Comparison of ENCODE assay signal across 33 mouse cellular contexts in the genomic region with DNA sequence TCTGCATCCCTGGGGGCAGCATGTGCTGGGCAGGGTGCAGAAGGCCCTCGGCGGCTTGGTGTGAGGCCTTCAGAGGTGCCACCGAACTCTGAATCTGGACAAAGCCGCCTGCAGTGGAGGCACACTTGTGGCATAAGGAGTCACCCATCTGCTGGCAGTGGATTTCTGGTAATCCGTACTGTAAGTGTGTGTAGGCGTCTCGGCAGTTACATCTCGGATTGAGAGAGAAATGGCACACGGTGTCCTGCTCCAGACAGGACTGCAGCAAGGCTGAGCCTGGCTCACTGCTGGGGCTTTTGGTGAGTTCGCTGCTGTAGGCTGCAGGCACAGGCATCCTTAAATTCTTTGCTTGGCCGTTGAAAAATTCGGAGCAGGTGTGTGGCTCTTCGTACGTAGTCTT.
DNase-seq lines count a peak whose midpoint lies in the region; ATAC-seq lines count a peak whose summit lies in the region.
"Had no signal": no experiment of that assay in that cellular context is flagged by ENCODE, and none has a peak within 500 bp of the region (broad histone marks: within the 10 kb centered on the region; RNA-seq: fewer than 3 reads in every experiment).

No protein-coding gene starts in this region.

- DNase-seq in heart, postnatal 4 days: peak; percentile 2
- no peak for DNase-seq in limb, embryonic 10.5 days (ENCODE audit: low spot score)
- DNase-seq in R1 (ENCODE audit: low read depth, low spot score): peak; percentile 16
- no peak for DNase-seq in T-cell, adult 2 months (ENCODE audit: low spot score)
- DNase-seq: adrenal gland, adult 2 months; adrenal gland, postnatal 36 days; cerebellum, adult 2 months; cerebellum, postnatal 14 days; gastrocnemius, postnatal 25 days; heart, adult 18-20 months; kidney, adult 18-20 months; kidney, postnatal 36 days; liver; lung, adult 2 months; lung, postnatal 10 days; retina, postnatal 1 day; right cerebral cortex, postnatal 25 days; spleen, adult 18-20 months had no signal

- H3K27me3 ChIP-seq in heart, embryonic 12.5 days (replicated peaks): no peaks in the 10 kb centered on the region
- H3K27me3 ChIP-seq in limb, embryonic 12.5 days: no peaks in the 10 kb centered on the region
- no peaks in the 10 kb centered on the region for H3K27me3 ChIP-seq in limb, embryonic 10.5 days (ENCODE audit: low read depth, poor library complexity, severe bottlenecking)
- no peaks in the 10 kb centered on the region for H3K27me3 ChIP-seq in limb, embryonic 13.5 days
- H3K27me3 ChIP-seq: forebrain, embryonic 12.5 days; kidney, embryonic 15.5 days; midbrain, embryonic 15.5 days; neural tube, embryonic 15.5 days had no signal

- H3K36me3 ChIP-seq in heart, embryonic 12.5 days: peaks cover 43% of the 10 kb centered on the region
- H3K36me3 ChIP-seq in limb, embryonic 12.5 days: peaks cover 68% of the 10 kb centered on the region
- peaks cover 75% of the 10 kb centered on the region for H3K36me3 ChIP-seq in limb, embryonic 10.5 days
- H3K36me3 ChIP-seq in limb, embryonic 13.5 days: peaks cover 72% of the 10 kb centered on the region

- no peak overlapping the region for H3K27ac ChIP-seq in heart, embryonic 12.5 days (ENCODE audit: poor library complexity, severe bottlenecking)
- H3K27ac ChIP-seq in limb, embryonic 12.5 days: 0 out of 2 replicates have a peak overlapping the region, but pooled peaks have one; percentile 9
- no peak overlapping the region for H3K27ac ChIP-seq in limb, embryonic 10.5 days
- H3K27ac ChIP-seq in limb, embryonic 13.5 days: peak overlapping the region; percentile 33; the same call in 1 of the 2 replicates
- H3K27ac ChIP-seq: forebrain, embryonic 12.5 days; hindbrain, embryonic 10.5 days; kidney, embryonic 15.5 days; liver, embryonic 14.5 days; macrophage; midbrain, embryonic 15.5 days; neural tube, embryonic 15.5 days; stomach, postnatal 0 days had no signal

- WGBS in heart, embryonic 12.5 days: 86% methylated on average over 14 of the region's 14 CpGs
- WGBS in limb, embryonic 12.5 days: 79% methylated on average over 14 of the region's 14 CpGs
- WGBS in limb, embryonic 10.5 days: 94% methylated on average over 14 of the region's 14 CpGs
- WGBS in limb, embryonic 13.5 days: 72% methylated on average over 14 of the region's 14 CpGs

- no peak overlapping the region for H3K4me3 ChIP-seq in heart, embryonic 12.5 days
- H3K4me3 ChIP-seq in limb, embryonic 12.5 days (replicated peaks): no peak overlapping the region
- no peak overlapping the region for H3K4me3 ChIP-seq in limb, embryonic 10.5 days
- H3K4me3 ChIP-seq in limb, embryonic 13.5 days: no peak overlapping the region
- H3K4me3 ChIP-seq: erythroblast, embryonic 14.5 days; forebrain, embryonic 12.5 days; hindbrain, embryonic 10.5 days; kidney, embryonic 15.5 days; midbrain, embryonic 15.5 days; neural tube, embryonic 15.5 days had no signal

- no peaks in the 10 kb centered on the region for H3K9me3 ChIP-seq in heart, embryonic 12.5 days (replicated peaks)
- no peaks in the 10 kb centered on the region for H3K9me3 ChIP-seq in limb, embryonic 12.5 days
- no peaks in the 10 kb centered on the region for H3K9me3 ChIP-seq in limb, embryonic 10.5 days (replicated peaks)
- no peaks in the 10 kb centered on the region for H3K9me3 ChIP-seq in limb, embryonic 13.5 days
- H3K9me3 ChIP-seq: forebrain, embryonic 12.5 days; hindbrain, embryonic 10.5 days; kidney, embryonic 15.5 days; midbrain, embryonic 15.5 days; neural tube, embryonic 15.5 days had no signal

- H3K9ac ChIP-seq in heart, embryonic 12.5 days: no peak overlapping the region
- H3K9ac ChIP-seq in limb, embryonic 12.5 days (replicated peaks): no peak overlapping the region
- H3K9ac ChIP-seq in limb, embryonic 13.5 days: no peak overlapping the region
- H3K9ac ChIP-seq: forebrain, embryonic 12.5 days; kidney, embryonic 15.5 days; liver, embryonic 14.5 days; midbrain, embryonic 15.5 days; neural tube, embryonic 15.5 days had no signal

- no peak overlapping the region for H3K4me2 ChIP-seq in heart, embryonic 12.5 days
- no peak overlapping the region for H3K4me2 ChIP-seq in limb, embryonic 12.5 days
- H3K4me2 ChIP-seq in limb, embryonic 13.5 days (replicated peaks): no peak overlapping the region
- H3K4me2 ChIP-seq: forebrain, embryonic 12.5 days; heart, embryonic 11.5 days; kidney, embryonic 15.5 days; midbrain, embryonic 15.5 days; neural tube, embryonic 15.5 days had no signal

- peaks cover 20% of the 10 kb centered on the region for H3K4me1 ChIP-seq in heart, embryonic 12.5 days (replicated peaks)
- H3K4me1 ChIP-seq in limb, embryonic 12.5 days (replicated peaks): peaks cover 36% of the 10 kb centered on the region
- peaks cover 21% of the 10 kb centered on the region for H3K4me1 ChIP-seq in limb, embryonic 10.5 days
- peaks cover 46% of the 10 kb centered on the region for H3K4me1 ChIP-seq in limb, embryonic 13.5 days
- H3K4me1 ChIP-seq: midbrain, embryonic 15.5 days had no signal

- ATAC-seq in heart, embryonic 12.5 days (ENCODE audit: insufficient number of reproducible peaks, low FRiP score): no peak
- no peak for ATAC-seq in limb, embryonic 12.5 days (ENCODE audit: insufficient number of reproducible peaks, insufficient read depth, low FRiP score, low TSS enrichment, low read depth)
- no peak for ATAC-seq in limb, embryonic 13.5 days (ENCODE audit: low FRiP score, low read depth)
- ATAC-seq: activated CD4-positive, CD25-positive, alpha-beta regulatory T cell, adult 4 months; hindbrain, embryonic 16.5 days; midbrain, embryonic 15.5 days had no signal

Comparison
In these comparisons a context has a peak if more than half of its experiments do, and no peak if none do; other contexts are left out.
1. H3K27ac ChIP-seq: peak in limb, embryonic 12.5 days (single experiment) and limb, embryonic 13.5 days (single experiment); none in heart, embryonic 12.5 days (single experiment) and limb, embryonic 10.5 days (single experiment).
2. DNase-seq: peak in heart, postnatal 4 days (single experiment) and R1 (single experiment); none in limb, embryonic 10.5 days (single experiment) and T-cell, adult 2 months (single experiment).